Comparison of ENCODE assay signal across 10 mouse cellular contexts in the genomic region with DNA sequence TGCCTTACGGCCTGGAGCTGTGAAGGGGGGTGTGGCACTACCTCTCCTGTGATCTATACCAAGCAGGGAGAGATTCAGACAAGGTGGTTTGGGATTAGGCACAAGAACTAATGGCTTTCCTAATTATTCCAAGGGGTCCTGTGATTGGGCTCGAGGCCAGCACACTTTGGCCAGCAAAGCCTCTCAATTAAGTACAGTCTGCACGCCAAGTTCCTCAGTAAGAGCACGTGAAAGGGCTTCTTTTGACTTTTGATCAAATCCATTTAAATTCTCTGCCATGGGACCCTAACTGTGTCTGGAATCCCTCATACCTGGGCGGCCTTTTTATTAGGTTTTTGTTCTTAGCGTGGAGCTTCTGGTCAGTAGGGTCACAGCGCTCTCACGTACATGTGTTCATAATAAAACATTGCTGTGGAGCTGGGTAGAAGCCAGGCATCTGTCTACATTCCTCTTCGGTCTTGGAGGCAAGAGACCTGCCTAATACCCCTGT.
DNase-seq lines count a peak whose midpoint lies in the region; ATAC-seq lines count a peak whose summit lies in the region.
"Had no signal": no experiment of that assay in that cellular context is flagged by ENCODE, and none has a peak within 500 bp of the region (broad histone marks: within the 10 kb centered on the region; RNA-seq: fewer than 3 reads in every experiment).

No protein-coding gene starts in this region.

- H3K27me3 ChIP-seq in midbrain, embryonic 13.5 days = no peaks in the 10 kb centered on the region
- H3K27me3 ChIP-seq in midbrain, embryonic 11.5 days (ENCODE audit: control insufficient read depth, insufficient read depth, low read length) = no peaks in the 10 kb centered on the region
- H3K27me3 ChIP-seq in forebrain, embryonic 14.5 days (replicated peaks; ENCODE audit: control insufficient read depth, insufficient read depth, low read length) = no peaks in the 10 kb centered on the region
- H3K27me3 ChIP-seq: kidney, embryonic 15.5 days; lung, embryonic 15.5 days had no signal

- no peak for DNase-seq in midbrain, embryonic 11.5 days (ENCODE audit: low spot score, missing footprints)
- DNase-seq in forebrain, embryonic 14.5 days (ENCODE audit: low spot score) = peak; percentile 77
- DNase-seq in layer of hippocampus, postnatal 14 days (ENCODE audit: low spot score in 2 of 2) = peak; percentile 41 to 74
- DNase-seq in right cerebral cortex, postnatal 14 days = peak; percentile 12
- no peak for DNase-seq in adrenal gland, adult (ENCODE audit: inconsistent age in 2 of 2, low spot score in 1 of 2)
- DNase-seq: thymus, adult 2 months had no signal

- H3K9me3 ChIP-seq in midbrain, embryonic 13.5 days = no peaks in the 10 kb centered on the region
- H3K9me3 ChIP-seq in midbrain, embryonic 11.5 days (ENCODE audit: control insufficient read depth, low read length) = no peaks in the 10 kb centered on the region
- no peaks in the 10 kb centered on the region for H3K9me3 ChIP-seq in forebrain, embryonic 14.5 days (replicated peaks; ENCODE audit: control insufficient read depth, low read length)
- H3K9me3 ChIP-seq: kidney, embryonic 15.5 days; lung, embryonic 15.5 days had no signal

- no peak overlapping the region for H3K27ac ChIP-seq in midbrain, embryonic 13.5 days
- H3K27ac ChIP-seq in midbrain, embryonic 11.5 days (ENCODE audit: low read depth, low read length) = no peak overlapping the region
- no peak overlapping the region for H3K27ac ChIP-seq in forebrain, embryonic 14.5 days (ENCODE audit: low read depth, low read length)
- H3K27ac ChIP-seq: kidney, embryonic 15.5 days; lung, embryonic 15.5 days had no signal

- no peak overlapping the region for H3K4me2 ChIP-seq in midbrain, embryonic 13.5 days (replicated peaks)
- H3K4me2 ChIP-seq in midbrain, embryonic 11.5 days = no peak overlapping the region
- peak overlapping the region; percentile 23; the same call in 1 of the 2 replicates for H3K4me2 ChIP-seq in forebrain, embryonic 14.5 days (ENCODE audit: low read length)
- H3K4me2 ChIP-seq: kidney, embryonic 15.5 days; lung, embryonic 15.5 days had no signal

- ATAC-seq in midbrain, embryonic 13.5 days = peak; percentile 55; the same call in 1 of the 2 replicates
- no peak for ATAC-seq in midbrain, embryonic 11.5 days (ENCODE audit: low FRiP score)
- peak; percentile 84 for ATAC-seq in forebrain, embryonic 14.5 days
- no peak for ATAC-seq in erythroid progenitor cell, adult 5-6 weeks (replicated peaks; ENCODE audit: low FRiP score, poor library complexity, severe bottlenecking)

- H3K9ac ChIP-seq in midbrain, embryonic 13.5 days (replicated peaks) = no peak overlapping the region
- no peak overlapping the region for H3K9ac ChIP-seq in midbrain, embryonic 11.5 days (ENCODE audit: low read length)
- no peak overlapping the region for H3K9ac ChIP-seq in forebrain, embryonic 14.5 days (ENCODE audit: low read length)
- H3K9ac ChIP-seq: kidney, embryonic 15.5 days; lung, embryonic 15.5 days had no signal

- H3K36me3 ChIP-seq in midbrain, embryonic 13.5 days = no peaks in the 10 kb centered on the region
- no peaks in the 10 kb centered on the region for H3K36me3 ChIP-seq in midbrain, embryonic 11.5 days (ENCODE audit: control insufficient read depth, insufficient read depth, low read length)
- H3K36me3 ChIP-seq in forebrain, embryonic 14.5 days (ENCODE audit: control insufficient read depth, insufficient read depth, low read length) = no peaks in the 10 kb centered on the region
- H3K36me3 ChIP-seq: kidney, embryonic 15.5 days; lung, embryonic 15.5 days had no signal

- WGBS in midbrain, embryonic 13.5 days = 56% methylated on average over 9 of the region's 9 CpGs
- 64% methylated on average over 9 of the region's 9 CpGs for WGBS in midbrain, embryonic 11.5 days
- 18% methylated on average over 9 of the region's 9 CpGs for WGBS in forebrain, embryonic 14.5 days

- H3K4me1 ChIP-seq in midbrain, embryonic 13.5 days (replicated peaks) = no peaks in the 10 kb centered on the region
- H3K4me1 ChIP-seq in midbrain, embryonic 11.5 days (ENCODE audit: control insufficient read depth, insufficient read depth, low read length) = peaks cover 4% of the 10 kb centered on the region; the same call in 1 of the 2 replicates
- 0 out of 2 replicates have a peak, but pooled peaks cover 7% of the 10 kb centered on the region for H3K4me1 ChIP-seq in forebrain, embryonic 14.5 days (ENCODE audit: control insufficient read depth, insufficient read depth, low read length)
- H3K4me1 ChIP-seq: kidney, embryonic 15.5 days had no signal

- H3K4me3 ChIP-seq in midbrain, embryonic 13.5 days (replicated peaks) = no peak overlapping the region
- no peak overlapping the region for H3K4me3 ChIP-seq in midbrain, embryonic 11.5 days (ENCODE audit: low read depth, low read length)
- no peak overlapping the region for H3K4me3 ChIP-seq in forebrain, embryonic 14.5 days (ENCODE audit: low read depth, low read length)
- H3K4me3 ChIP-seq: kidney, embryonic 15.5 days; lung, embryonic 15.5 days had no signal

Comparison
In these comparisons a context has a peak if more than half of its experiments do, and no peak if none do; other contexts are left out.
1. ATAC-seq: peak in midbrain, embryonic 13.5 days (single experiment) and forebrain, embryonic 14.5 days (single experiment); none in midbrain, embryonic 11.5 days (single experiment) and erythroid progenitor cell, adult 5-6 weeks (single experiment).
2. DNase-seq: peak in forebrain, embryonic 14.5 days (single experiment), layer of hippocampus, postnatal 14 days (2 of 2) and right cerebral cortex, postnatal 14 days (single experiment); none in midbrain, embryonic 11.5 days (single experiment) and adrenal gland, adult (0 of 2).